Mouse (Mus musculus) embryonic fibroblast, embryonic 13.5 days (primary cell): Measurements from ENCODE around the gene Omg.

Source experiments
- CTCF ChIP-seq: IDR thresholded peaks from 2 replicates; pipeline ENCODE4 v1.5.1; 2011; ENCODE audit warnings: mild to moderate bottlenecking, control low read depth, low read length, moderate library complexity, borderline replicate concordance; ENCODE audit not compliant: insufficient read depth
- POLR2A ChIP-seq: IDR thresholded peaks from 2 replicates; pipeline ENCODE4 v1.6.1; 2011; ENCODE audit warnings: low read depth, mild to moderate bottlenecking, control low read depth, low read length, moderate library complexity

- TF ChIP-seq CTCF (no peak), POLR2A (no peak)
Observed at GRCm38 (mm10) chr11:79519299-79519698, 15.4 kb upstream of the Omg start.
